Mouse (Mus musculus): ENCODE measurements around the gene Trim6. TPM values are rescaled to one million over a fixed set of nuclear protein-coding genes. Genes with fewer than 3 reads are reported as not detected.
"Not testable (repeated sequence)": the region's sequence is repeated elsewhere in the genome, so short reads cannot be mapped to it uniquely, and the experiment has no call there.

Gene Trim6
- polyA plus RNA-seq, 1 experiment from 2014 or later, result 2.7 TPM

DNA sequence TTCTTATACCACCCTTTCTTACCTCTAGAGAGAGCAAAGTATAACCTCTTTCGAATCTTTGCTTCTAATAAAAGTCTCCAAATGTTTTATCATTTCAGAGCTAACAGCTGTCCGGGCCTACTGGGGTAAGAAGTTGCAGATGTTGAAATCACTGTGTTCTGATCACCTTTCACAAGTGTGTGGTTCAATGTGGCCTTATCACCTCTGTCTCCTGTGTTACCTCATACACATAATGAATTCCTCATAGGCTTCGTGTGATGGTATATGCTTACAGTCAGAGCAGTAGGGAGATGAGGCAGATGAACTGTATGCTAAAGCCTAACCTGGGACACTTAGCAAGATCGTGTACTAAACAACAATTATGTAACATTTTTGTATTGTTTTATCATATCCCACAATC, 41.8 kb downstream of the Trim6 start:
- not testable (repeated sequence) for H3K27me3 ChIP-seq (ENCODE audit: control insufficient read depth, insufficient read depth, low read length); H3K36me3 ChIP-seq (ENCODE audit: control insufficient read depth, insufficient read depth, low read length); ATAC-seq (replicated peaks; ENCODE audit: low FRiP score); H3K4me3 ChIP-seq (ENCODE audit: low read depth, low read length); H3K4me1 ChIP-seq (replicated peaks; ENCODE audit: control insufficient read depth, insufficient read depth, low read length); DNase-seq (ENCODE audit: low spot score); H3K9ac ChIP-seq (ENCODE audit: low read length); H3K4me2 ChIP-seq (ENCODE audit: low read depth, low read length, severe bottlenecking); H3K27ac ChIP-seq (ENCODE audit: low read depth, low read length); H3K9me3 ChIP-seq (ENCODE audit: control insufficient read depth, low read length)
- 92% methylated on average over 4 of the region's 4 CpGs for WGBS

DNA sequence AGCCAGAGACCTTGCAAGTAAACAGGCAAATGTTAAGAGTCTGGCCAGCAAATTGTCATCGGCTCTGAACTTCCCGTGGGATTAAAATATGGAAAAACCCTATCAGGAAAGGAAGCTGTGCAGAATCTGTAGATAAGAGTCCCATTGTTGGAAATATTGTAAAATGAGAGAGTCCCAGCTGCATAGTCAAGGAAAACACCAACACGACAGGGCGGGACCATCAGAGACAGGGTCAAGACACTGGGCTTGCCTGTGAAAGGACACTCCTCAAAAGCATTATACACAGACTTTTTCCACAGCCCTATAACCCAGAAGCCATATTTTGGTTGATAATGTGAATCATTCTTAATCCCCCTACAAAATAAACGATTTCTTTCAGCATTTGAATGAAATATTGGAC, 46.7 kb downstream of the Trim6 start:
- WGBS, result 86% methylated on average over 2 of the region's 5 CpGs
- not testable (repeated sequence) for H3K27ac ChIP-seq (ENCODE audit: low read depth, low read length); H3K27me3 ChIP-seq (ENCODE audit: control insufficient read depth, insufficient read depth, low read length)

GRCm38 (mm10) chr7:104279361-104279760, 60.8 kb downstream of the Trim6 start:
- H3K4me2 ChIP-seq (ENCODE audit: low read depth, low read length, severe bottlenecking); H3K9me3 ChIP-seq (ENCODE audit: control insufficient read depth, low read length); H3K36me3 ChIP-seq (ENCODE audit: control insufficient read depth, insufficient read depth, low read length); H3K4me3 ChIP-seq (ENCODE audit: low read depth, low read length); H3K4me1 ChIP-seq (replicated peaks; ENCODE audit: control insufficient read depth, insufficient read depth, low read length); H3K27ac ChIP-seq (ENCODE audit: low read depth, low read length); DNase-seq (ENCODE audit: low spot score); H3K9ac ChIP-seq (ENCODE audit: low read length); ATAC-seq (replicated peaks; ENCODE audit: low FRiP score); H3K27me3 ChIP-seq (ENCODE audit: control insufficient read depth, insufficient read depth, low read length): not testable (repeated sequence)
- WGBS, result 89% methylated on average over 3 of the region's 3 CpGs

More for the DNA sequence above, 46.7 kb downstream of the Trim6 start:
- ATAC-seq (replicated peaks; ENCODE audit: low FRiP score); DNase-seq (ENCODE audit: low spot score); H3K4me3 ChIP-seq (ENCODE audit: low read depth, low read length); H3K9ac ChIP-seq (ENCODE audit: low read length); H3K4me1 ChIP-seq (replicated peaks; ENCODE audit: control insufficient read depth, insufficient read depth, low read length); H3K36me3 ChIP-seq (ENCODE audit: control insufficient read depth, insufficient read depth, low read length); H3K4me2 ChIP-seq (ENCODE audit: low read depth, low read length, severe bottlenecking); H3K9me3 ChIP-seq (ENCODE audit: control insufficient read depth, low read length): not testable (repeated sequence)

Other genes with a start within 250 kb of the Trim6 start
- 0.03 TPM in 1 of 2 replicates, not detected in the other for gene Olfr635, start 247.6 kb upstream of the Trim6 start, polyA plus RNA-seq (2014; fragmentation: Nextera tagmentation; extraction: Ambion mirVana)
- not detected in 2 replicates for gene Olfr638, start 220.0 kb upstream of the Trim6 start, polyA plus RNA-seq (2014; fragmentation: Nextera tagmentation; extraction: Ambion mirVana)
- 0.04 TPM in 2 replicates for gene Olfr639, start 201.5 kb upstream of the Trim6 start, polyA plus RNA-seq (2014; fragmentation: Nextera tagmentation; extraction: Ambion mirVana)
- not detected in 2 replicates for gene Olfr640, start 193.2 kb upstream of the Trim6 start, polyA plus RNA-seq (2014; fragmentation: Nextera tagmentation; extraction: Ambion mirVana)
- not detected in 2 replicates for gene Olfr641, start 183.3 kb upstream of the Trim6 start, polyA plus RNA-seq (2014; fragmentation: Nextera tagmentation; extraction: Ambion mirVana)
- not detected in 2 replicates for gene Olfr642, start 166.1 kb upstream of the Trim6 start, polyA plus RNA-seq (2014; fragmentation: Nextera tagmentation; extraction: Ambion mirVana)
- not detected in 2 replicates for gene 4930516K23Rik, start 157.3 kb upstream of the Trim6 start, polyA plus RNA-seq (2014; fragmentation: Nextera tagmentation; extraction: Ambion mirVana)
- not detected in 2 replicates for gene Olfr644, start 146.9 kb upstream of the Trim6 start, polyA plus RNA-seq (2014; fragmentation: Nextera tagmentation; extraction: Ambion mirVana)
- gene Olfr645, start 133.3 kb upstream of the Trim6 start, polyA plus RNA-seq (2014; fragmentation: Nextera tagmentation; extraction: Ambion mirVana), result not detected in 2 replicates
- gene Olfr646, start 113.9 kb upstream of the Trim6 start, polyA plus RNA-seq (2014; fragmentation: Nextera tagmentation; extraction: Ambion mirVana), result not detected in 2 replicates
- not detected in 2 replicates for gene Ubqln5, start 89.0 kb upstream of the Trim6 start, polyA plus RNA-seq (2014; fragmentation: Nextera tagmentation; extraction: Ambion mirVana)
- not detected in 2 replicates for gene Olfr643, start 81.4 kb upstream of the Trim6 start, polyA plus RNA-seq (2014; fragmentation: Nextera tagmentation; extraction: Ambion mirVana)
- gene Ubqln3, start 75.5 kb upstream of the Trim6 start, polyA plus RNA-seq (2014; fragmentation: Nextera tagmentation; extraction: Ambion mirVana), result not detected in 2 replicates
- gene Ubqlnl, start 68.2 kb upstream of the Trim6 start, polyA plus RNA-seq (2014; fragmentation: Nextera tagmentation; extraction: Ambion mirVana), result not detected in 2 replicates
- gene Olfm5, start 54.0 kb upstream of the Trim6 start, polyA plus RNA-seq (2014; fragmentation: Nextera tagmentation; extraction: Ambion mirVana), result not detected in 2 replicates
- gene Olfr648, start 35.4 kb upstream of the Trim6 start, polyA plus RNA-seq (2014; fragmentation: Nextera tagmentation; extraction: Ambion mirVana), result 0.27 and 0.40 TPM in 2 replicates
- not detected in 2 replicates for gene Olfr649, start 22.8 kb upstream of the Trim6 start, polyA plus RNA-seq (2014; fragmentation: Nextera tagmentation; extraction: Ambion mirVana)
- 0.64 and 1.1 TPM in 2 replicates for gene Trim34a, start 25.7 kb downstream of the Trim6 start, polyA plus RNA-seq (2014; fragmentation: Nextera tagmentation; extraction: Ambion mirVana)
- gene Trim5, start 69.3 kb downstream of the Trim6 start, polyA plus RNA-seq (2014; fragmentation: Nextera tagmentation; extraction: Ambion mirVana), result 0.12 TPM in 1 of 2 replicates, not detected in the other
- gene Trim12a, start 96.7 kb downstream of the Trim6 start, polyA plus RNA-seq (2014; fragmentation: Nextera tagmentation; extraction: Ambion mirVana), result 1.5 and 1.7 TPM in 2 replicates
- not detected in 2 replicates for gene Trim34b, start 110.7 kb downstream of the Trim6 start, polyA plus RNA-seq (2014; fragmentation: Nextera tagmentation; extraction: Ambion mirVana)
- 0.69 and 0.75 TPM in 2 replicates for gene Trim12c, start 134.6 kb downstream of the Trim6 start, polyA plus RNA-seq (2014; fragmentation: Nextera tagmentation; extraction: Ambion mirVana)
- gene Trim30b, start 151.1 kb downstream of the Trim6 start, polyA plus RNA-seq (2014; fragmentation: Nextera tagmentation; extraction: Ambion mirVana), result not detected in 2 replicates
- gene Trim30c, start 182.0 kb downstream of the Trim6 start, polyA plus RNA-seq (2014; fragmentation: Nextera tagmentation; extraction: Ambion mirVana), result 0.16 TPM in 1 of 2 replicates, not detected in the other
- gene Trim30a, start 246.4 kb downstream of the Trim6 start, polyA plus RNA-seq (2014; fragmentation: Nextera tagmentation; extraction: Ambion mirVana), result 0.33 and 0.45 TPM in 2 replicates

Measured in forebrain, embryonic 11.5 days (tissue).